Mouse (Mus musculus): ENCODE measurements around the gene Ntrk3. TPM values are rescaled to one million over a fixed set of nuclear protein-coding genes. Genes with fewer than 3 reads are reported as not detected.

Ntrk3 gene
- polyA plus RNA-seq, 1 experiment from 2014 or later: 3.8 TPM

DNA sequence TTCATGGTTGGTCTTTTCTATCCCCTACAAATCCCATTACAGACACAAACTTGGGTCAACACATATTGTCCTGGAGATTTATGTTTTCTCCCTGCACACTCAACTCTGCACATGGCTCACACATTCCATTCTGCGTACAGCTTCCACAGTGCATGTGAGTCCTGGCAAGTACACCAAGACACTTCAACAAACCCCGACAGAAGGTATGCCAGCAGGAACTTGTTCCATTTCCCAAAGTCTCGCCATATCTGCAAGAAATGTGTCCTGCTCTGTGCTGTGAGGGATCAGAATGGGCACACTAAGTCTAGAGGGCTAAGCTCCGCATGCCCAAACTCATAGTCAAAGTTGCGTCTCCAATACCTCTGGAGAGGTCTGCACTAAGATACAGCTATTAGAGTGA is 358.0 kb downstream of the Ntrk3 start:
- no peak overlapping the region for H3K4me3 ChIP-seq
- H3K36me3 ChIP-seq (replicated peaks): no peaks in the 10 kb centered on the region
- no peak for DNase-seq (ENCODE audit: extremely low spot score, low spot score)
- 92% methylated on average over 5 of the region's 5 CpGs for WGBS
- no peaks in the 10 kb centered on the region for H3K4me1 ChIP-seq
- no peaks in the 10 kb centered on the region for H3K27me3 ChIP-seq (ENCODE audit: poor library complexity, severe bottlenecking)
- no peaks in the 10 kb centered on the region for H3K9me3 ChIP-seq
- H3K27ac ChIP-seq: no peak overlapping the region

DNA sequence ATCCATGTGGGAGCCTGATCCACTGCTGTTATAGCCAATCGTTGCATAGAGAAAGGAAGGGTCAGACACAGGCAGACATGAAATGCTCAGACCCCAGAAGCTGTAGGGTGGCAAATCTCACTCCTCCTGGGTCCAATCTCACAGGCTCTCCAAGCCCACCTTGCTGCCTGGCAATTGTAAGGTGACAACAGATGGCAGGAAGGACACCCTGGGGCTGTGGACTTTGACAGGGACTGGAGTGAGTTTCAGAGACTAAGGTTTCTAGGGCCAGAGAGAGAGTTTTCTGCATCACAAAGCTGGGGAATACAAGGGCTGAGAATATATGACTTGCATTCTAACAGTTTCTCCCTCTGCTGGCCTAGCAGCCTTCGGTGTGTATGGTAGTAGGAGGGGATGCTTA is 359.5 kb downstream of the Ntrk3 start:
- WGBS: 84% methylated on average over 2 of the region's 2 CpGs
- no peaks in the 10 kb centered on the region for H3K9me3 ChIP-seq
- no peaks in the 10 kb centered on the region for H3K27me3 ChIP-seq (ENCODE audit: poor library complexity, severe bottlenecking)
- no peaks in the 10 kb centered on the region for H3K36me3 ChIP-seq (replicated peaks)
- H3K4me3 ChIP-seq: no peak overlapping the region
- no peak for DNase-seq (ENCODE audit: extremely low spot score, low spot score)
- no peaks in the 10 kb centered on the region for H3K4me1 ChIP-seq
- H3K27ac ChIP-seq: no peak overlapping the region

- no peak for DNase-seq (ENCODE audit: extremely low spot score, low spot score)
These were observed 360.9 kb downstream of the Ntrk3 start for GRCm38 (mm10) chr7:78376875-78377274.

GRCm38 (mm10) chr7:78361341-78362309 is 376.2 kb downstream of the Ntrk3 start:
- Histone ChIP-seq H3K4me3 (no peak overlapping the region), H3K27me3 (ENCODE audit: poor library complexity, severe bottlenecking) (no peaks in the 10 kb centered on the region), H3K36me3 (replicated peaks) (no peaks in the 10 kb centered on the region), H3K4me1 (peaks cover 5% of the 10 kb centered on the region; the same call in 1 of the 2 replicates), H3K9me3 (no peaks in the 10 kb centered on the region), H3K27ac (no peak overlapping the region)
- 84% methylated on average over 8 of the region's 8 CpGs for WGBS
- DNase-seq (ENCODE audit: extremely low spot score, low spot score): no peak

More at GRCm38 (mm10) chr7:78376875-78377274, 360.9 kb downstream of the Ntrk3 start:
- H3K36me3 ChIP-seq (replicated peaks): no peaks in the 10 kb centered on the region
- H3K9me3 ChIP-seq: no peaks in the 10 kb centered on the region
- 84% methylated on average over 4 of the region's 4 CpGs for WGBS
- H3K27me3 ChIP-seq (ENCODE audit: poor library complexity, severe bottlenecking): no peaks in the 10 kb centered on the region
- no peak overlapping the region for H3K27ac ChIP-seq
- H3K4me3 ChIP-seq: no peak overlapping the region
- H3K4me1 ChIP-seq: no peaks in the 10 kb centered on the region

- 91% methylated on average over 5 of the region's 5 CpGs for WGBS
- H3K4me1 ChIP-seq: no peaks in the 10 kb centered on the region
- no peak overlapping the region for H3K27ac ChIP-seq
- H3K36me3 ChIP-seq (replicated peaks): no peaks in the 10 kb centered on the region
- no peaks in the 10 kb centered on the region for H3K9me3 ChIP-seq
- no peak overlapping the region for H3K4me3 ChIP-seq
- H3K27me3 ChIP-seq (ENCODE audit: poor library complexity, severe bottlenecking): no peaks in the 10 kb centered on the region
- DNase-seq (ENCODE audit: extremely low spot score, low spot score): no peak
These were observed 390.3 kb downstream of the Ntrk3 start for GRCm38 (mm10) chr7:78347464-78347863.

- no peak overlapping the region for H3K4me3 ChIP-seq
- no peaks in the 10 kb centered on the region for H3K9me3 ChIP-seq
- DNase-seq (ENCODE audit: extremely low spot score, low spot score): no peak
- no peaks in the 10 kb centered on the region for H3K36me3 ChIP-seq (replicated peaks)
- H3K27ac ChIP-seq: no peak overlapping the region
- no peaks in the 10 kb centered on the region for H3K4me1 ChIP-seq
- H3K27me3 ChIP-seq (ENCODE audit: poor library complexity, severe bottlenecking): no peaks in the 10 kb centered on the region
These were observed 404.4 kb downstream of the Ntrk3 start for GRCm38 (mm10) chr7:78333422-78333821.

GRCm38 (mm10) chr7:78328301-78328700 is 409.5 kb downstream of the Ntrk3 start:
- H3K4me1 ChIP-seq: peaks cover 3% of the 10 kb centered on the region; the same call in 1 of the 2 replicates
- 87% methylated on average over 2 of the region's 2 CpGs for WGBS
- no peak overlapping the region for H3K27ac ChIP-seq
- no peak overlapping the region for H3K4me3 ChIP-seq
- H3K9me3 ChIP-seq: no peaks in the 10 kb centered on the region
- no peak for DNase-seq (ENCODE audit: extremely low spot score, low spot score)
- no peaks in the 10 kb centered on the region for H3K36me3 ChIP-seq (replicated peaks)
- H3K27me3 ChIP-seq (ENCODE audit: poor library complexity, severe bottlenecking): no peaks in the 10 kb centered on the region

GRCm38 (mm10) chr7:78326185-78326584 is 411.6 kb downstream of the Ntrk3 start:
- H3K27me3 ChIP-seq (ENCODE audit: poor library complexity, severe bottlenecking): no peaks in the 10 kb centered on the region
- whole genome bisulfite sequencing: 73% methylated on average over 3 of the region's 3 CpGs
- H3K27ac ChIP-seq: no peak overlapping the region
- no peaks in the 10 kb centered on the region for H3K36me3 ChIP-seq (replicated peaks)
- H3K9me3 ChIP-seq: no peaks in the 10 kb centered on the region
- no peak overlapping the region for H3K4me3 ChIP-seq
- peaks cover 3% of the 10 kb centered on the region; the same call in 1 of the 2 replicates for H3K4me1 ChIP-seq
- no peak for DNase-seq (ENCODE audit: extremely low spot score, low spot score)

- H3K27me3 ChIP-seq (ENCODE audit: poor library complexity, severe bottlenecking): no peaks in the 10 kb centered on the region
- H3K4me1 ChIP-seq: no peaks in the 10 kb centered on the region
- no peaks in the 10 kb centered on the region for H3K9me3 ChIP-seq
- WGBS: 95% methylated on average over 4 of the region's 4 CpGs
- no peak for DNase-seq (ENCODE audit: extremely low spot score, low spot score)
- no peak overlapping the region for H3K4me3 ChIP-seq
- no peaks in the 10 kb centered on the region for H3K36me3 ChIP-seq (replicated peaks)
- no peak overlapping the region for H3K27ac ChIP-seq
These were observed 419.2 kb downstream of the Ntrk3 start for GRCm38 (mm10) chr7:78318640-78319039.

DNA sequence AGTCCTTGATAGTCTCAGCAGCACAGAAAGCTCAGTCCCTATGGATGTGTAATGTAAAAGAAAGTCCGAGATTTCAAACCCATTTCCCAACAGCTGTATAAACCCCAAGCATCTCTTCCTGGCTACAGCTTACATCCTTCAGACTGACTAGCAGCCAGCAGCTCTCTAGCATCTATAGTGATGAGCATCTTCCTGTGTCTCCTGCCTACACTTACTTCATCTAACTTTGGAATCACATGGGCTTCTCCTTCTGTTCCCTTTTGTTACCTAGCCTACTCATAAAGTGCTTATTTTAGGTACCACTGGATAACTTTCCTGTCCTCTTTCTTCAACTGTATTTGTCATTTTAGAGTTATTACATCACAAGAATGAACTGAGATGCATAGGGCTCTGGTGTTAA is 432.0 kb downstream of the Ntrk3 start:
- H3K4me1 ChIP-seq: no peaks in the 10 kb centered on the region
- peaks cover 11% of the 10 kb centered on the region for H3K9me3 ChIP-seq
- no peaks in the 10 kb centered on the region for H3K27me3 ChIP-seq (ENCODE audit: poor library complexity, severe bottlenecking)
- no peak overlapping the region for H3K4me3 ChIP-seq
- H3K36me3 ChIP-seq (replicated peaks): no peaks in the 10 kb centered on the region
- no peak for DNase-seq (ENCODE audit: extremely low spot score, low spot score)
- no peak overlapping the region for H3K27ac ChIP-seq
- 88% methylated on average over 1 of the region's 1 CpGs for WGBS

DNA sequence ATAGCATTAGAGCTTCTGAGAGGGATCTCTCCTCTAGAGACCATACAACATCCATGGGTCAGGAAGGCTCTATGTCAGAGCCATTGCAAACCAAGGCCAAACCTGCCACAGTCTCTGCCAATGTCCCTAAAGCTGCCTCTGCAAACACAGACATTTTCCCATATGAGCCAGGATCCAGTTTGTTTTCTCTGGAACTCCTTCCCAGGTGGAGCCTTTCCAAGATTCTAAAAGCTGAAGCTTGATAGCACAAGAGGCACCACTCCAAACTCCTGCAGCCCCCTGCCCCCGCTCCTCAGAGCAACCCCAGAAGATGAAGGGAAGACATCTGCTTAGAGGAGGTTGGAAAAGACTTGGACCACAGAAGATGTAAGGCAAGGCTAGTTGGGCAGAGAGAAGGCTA is 432.8 kb downstream of the Ntrk3 start:
- no peak for DNase-seq (ENCODE audit: extremely low spot score, low spot score)
- peaks cover 9% of the 10 kb centered on the region for H3K9me3 ChIP-seq
- WGBS: 89% methylated on average over 1 of the region's 1 CpGs
- H3K36me3 ChIP-seq (replicated peaks): no peaks in the 10 kb centered on the region
- H3K4me1 ChIP-seq: no peaks in the 10 kb centered on the region
- H3K4me3 ChIP-seq: no peak overlapping the region
- no peaks in the 10 kb centered on the region for H3K27me3 ChIP-seq (ENCODE audit: poor library complexity, severe bottlenecking)
- no peak overlapping the region for H3K27ac ChIP-seq

DNA sequence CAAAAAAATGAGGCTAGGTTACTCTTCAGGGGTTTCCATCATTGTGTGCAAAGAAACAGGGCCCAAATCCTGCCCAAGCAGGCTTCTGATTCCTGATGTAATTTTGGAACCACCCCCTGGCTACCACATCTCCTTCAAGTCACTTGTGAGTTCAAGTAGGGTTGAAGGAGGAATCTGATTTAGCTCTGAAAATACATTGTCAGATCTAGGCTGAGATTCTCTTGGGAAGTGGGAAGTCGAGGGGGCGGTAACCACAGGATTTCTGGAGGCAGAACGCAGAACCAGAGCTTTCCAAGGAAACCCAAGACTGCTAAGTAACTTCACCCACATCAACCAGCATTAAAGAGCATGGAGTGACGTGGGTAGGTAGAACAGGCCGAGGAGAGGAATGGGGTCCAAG is 440.5 kb downstream of the Ntrk3 start:
- no peak for DNase-seq (ENCODE audit: extremely low spot score, low spot score)
- Histone ChIP-seq H3K9me3 (no peaks in the 10 kb centered on the region), H3K4me3 (no peak overlapping the region), H3K27me3 (ENCODE audit: poor library complexity, severe bottlenecking) (no peaks in the 10 kb centered on the region), H3K4me1 (no peaks in the 10 kb centered on the region), H3K36me3 (replicated peaks) (no peaks in the 10 kb centered on the region), H3K27ac (no peak overlapping the region)
- 86% methylated on average over 5 of the region's 5 CpGs for WGBS

- Histone ChIP-seq H3K4me3 (no peak overlapping the region), H3K27me3 (ENCODE audit: poor library complexity, severe bottlenecking) (no peaks in the 10 kb centered on the region), H3K9me3 (no peaks in the 10 kb centered on the region), H3K36me3 (replicated peaks) (no peaks in the 10 kb centered on the region), H3K4me1 (no peaks in the 10 kb centered on the region), H3K27ac (no peak overlapping the region)
- 71% methylated on average over 3 of the region's 3 CpGs for WGBS
- DNase-seq (ENCODE audit: extremely low spot score, low spot score): no peak
These were observed 443.5 kb downstream of the Ntrk3 start for GRCm38 (mm10) chr7:78294322-78294721.
